ENCODE assay signal across 9 mouse cellular contexts in genomic region chr15:103169612-103170315, GRCm38 (mm10). TPM values are rescaled to one million over a fixed set of nuclear protein-coding genes. Genes with fewer than 3 reads are reported as not detected.
DNase-seq lines count a peak whose midpoint lies in the region; ATAC-seq and TF ChIP-seq lines count a peak whose summit lies in the region.
"Had no signal": no experiment of that assay in that cellular context is flagged by ENCODE, and none has a peak within 500 bp of the region (broad histone marks: within the 10 kb centered on the region; RNA-seq: fewer than 3 reads in every experiment).

No protein-coding gene starts in this region.

- peak overlapping the region; percentile 11 for H3K4me3 ChIP-seq in cerebellum, adult 2 months (replicated peaks; ENCODE audit: insufficient read depth, low read depth, low read length)
- peak overlapping the region; percentile 64 for H3K4me3 ChIP-seq in spleen, adult 2 months (ENCODE audit: extremely low read depth, insufficient read depth, insufficient read length)
- peak overlapping the region; percentile 60 for H3K4me3 ChIP-seq in liver, embryonic 13.5 days (replicated peaks)

- DNase-seq in cerebellum, adult 2 months: no peak
- no peak for DNase-seq in cerebellum, adult 8-10 months
- no peak for DNase-seq in spleen, adult 2 months (ENCODE audit: low read depth in 1 of 2, low spot score in 2 of 2)
- no peak for DNase-seq in spleen, adult 18-20 months
- DNase-seq in liver, embryonic 13.5 days: no peak
- DNase-seq in ovary, postnatal 14 days (ENCODE audit: low spot score): no peak
- no peak for DNase-seq in right cerebral cortex, postnatal 4 days
- DNase-seq in adrenal gland, postnatal 14 days: no peak

- WGBS in cerebellum, adult 2 months: 12% methylated on average over 26 of the region's 26 CpGs
- 14% methylated on average over 26 of the region's 26 CpGs for WGBS in spleen, adult 2 months
- 7% methylated on average over 26 of the region's 26 CpGs for WGBS in liver, embryonic 13.5 days (ENCODE audit: insufficient replicate concordance)

- TF ChIP-seq CTCF in cerebellum, adult 2 months (IDR thresholded peaks at IDR 0.05; ENCODE audit: borderline replicate concordance, insufficient read depth, low read depth, low read length): no peak
- TF ChIP-seq CTCF in spleen, adult 2 months (IDR thresholded peaks at IDR 0.05; ENCODE audit: extremely low read depth, insufficient read depth, insufficient read length, insufficient replicate concordance): no peak

- peak overlapping the region; percentile 72 for H3K4me2 ChIP-seq in liver, embryonic 13.5 days

- ATAC-seq in liver, embryonic 13.5 days (ENCODE audit: low read depth): no peak

- no peaks in the 10 kb centered on the region; the same call in 1 of the 2 replicates for H3K4me1 ChIP-seq in cerebellum, adult 2 months (ENCODE audit: control insufficient read depth, insufficient read depth, low read length)
- H3K4me1 ChIP-seq in spleen, adult 2 months (ENCODE audit: control insufficient read depth, insufficient read depth, insufficient read length): peaks cover 17% of the 10 kb centered on the region
- H3K4me1 ChIP-seq in liver, embryonic 13.5 days (replicated peaks): peaks cover 36% of the 10 kb centered on the region

- no peak overlapping the region for H3K27ac ChIP-seq in cerebellum, adult 2 months (ENCODE audit: insufficient read depth, low read length)
- H3K27ac ChIP-seq in spleen, adult 2 months (ENCODE audit: insufficient read depth, low read length): no peak overlapping the region
- H3K27ac ChIP-seq in liver, embryonic 13.5 days: no peak overlapping the region
- H3K27ac ChIP-seq: macrophage had no signal

- H3K27me3 ChIP-seq in cerebellum, adult 2 months (ENCODE audit: control insufficient read depth, insufficient read depth, low read length): peaks cover 2% of the 10 kb centered on the region; the same call in 1 of the 2 replicates
- H3K27me3 ChIP-seq in spleen, adult 2 months (ENCODE audit: control insufficient read depth, insufficient read depth, low read length): peaks cover 7% of the 10 kb centered on the region; the same call in 1 of the 2 replicates
- H3K27me3 ChIP-seq in liver, embryonic 13.5 days: peaks cover 91% of the 10 kb centered on the region

- TF ChIP-seq POLR2A in cerebellum, adult 2 months (IDR thresholded peaks at IDR 0.05; ENCODE audit: borderline replicate concordance, insufficient read depth, low read length): no peak
- no peak for TF ChIP-seq POLR2A in spleen, adult 2 months (IDR thresholded peaks at IDR 0.05; ENCODE audit: low read depth, low read length)

- H3K9me3 ChIP-seq in liver, embryonic 13.5 days (replicated peaks): no peaks in the 10 kb centered on the region

- no peaks in the 10 kb centered on the region for H3K36me3 ChIP-seq in spleen, adult 2 months (ENCODE audit: control insufficient read depth, insufficient read depth, low read length)
- H3K36me3 ChIP-seq in liver, embryonic 13.5 days: no peaks in the 10 kb centered on the region

- H3K9ac ChIP-seq in liver, embryonic 13.5 days: peak overlapping the region; percentile 9; the same call in 1 of the 2 replicates

RNA-seq across cellular contexts. Expression of gene Smug1, which starts 2.9 kb away (rescaled TPM):
- 17.8 and 20.1 TPM in 2 replicates for polyA plus RNA-seq in cerebellum, adult 2 months (2012; rRNA removed)
- polyA plus RNA-seq in spleen, adult 2 months (2012; rRNA removed): 10.6 and 12.5 TPM in 2 replicates
- polyA plus RNA-seq in liver, embryonic 13.5 days (2015; fragmentation: Nextera tagmentation; extraction: Ambion mirVana): 5.0 and 6.4 TPM in 2 replicates
- 10.9 and 17.6 TPM in 2 replicates for total RNA-seq in adrenal gland, postnatal 14 days (2021)

Comparison
In these comparisons a context has a peak if more than half of its experiments do, and no peak if none do; other contexts are left out.
1. H3K4me3 ChIP-seq: peak in every context shown above with its lines; median percentile 64 in spleen, adult 2 months; 60 in liver, embryonic 13.5 days; 11 in cerebellum, adult 2 months.